Mouse (Mus musculus): ENCODE data around the gene Mmel1.
A peak's percentile ranks its signal among the peaks of the same experiment; 100 is the strongest.

The Mmel1 gene

GRCm38 (mm10) chr4:154869440-154869839, at the start of gene Mmel1:
TSS of gene Mmel1 (plus strand) at chr4:154869585.
- DNase-seq (ENCODE audit: low spot score), result no peak

DNA sequence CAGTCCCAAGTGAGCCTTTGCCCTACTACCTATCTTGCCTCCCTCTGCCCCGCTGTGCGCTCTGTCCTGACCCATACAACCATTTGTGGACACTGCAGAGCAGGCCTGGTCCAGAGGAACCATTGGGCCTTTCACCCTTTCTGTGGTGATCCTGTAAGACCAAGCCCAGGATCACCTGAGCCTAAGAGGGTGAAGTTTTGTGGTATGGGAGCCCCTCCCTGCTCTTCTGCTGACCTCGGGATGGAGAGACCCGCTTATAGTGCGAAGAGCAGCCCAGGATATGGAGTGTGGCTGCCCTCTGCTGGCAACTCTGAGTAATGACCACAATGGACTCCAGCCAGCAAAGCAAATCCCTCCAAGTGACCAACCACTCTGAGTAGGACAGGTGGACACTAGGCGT, 43.7 kb upstream of the Mmel1 start:
- peak; percentile 71 for DNase-seq (ENCODE audit: low spot score)

GRCm38 (mm10) chr4:154826224-154826623, 43.2 kb upstream of the Mmel1 start:
- no peak for DNase-seq (ENCODE audit: low spot score)

GRCm38 (mm10) chr4:154827181-154827580, 42.2 kb upstream of the Mmel1 start:
- no peak for DNase-seq (ENCODE audit: low spot score)

DNA sequence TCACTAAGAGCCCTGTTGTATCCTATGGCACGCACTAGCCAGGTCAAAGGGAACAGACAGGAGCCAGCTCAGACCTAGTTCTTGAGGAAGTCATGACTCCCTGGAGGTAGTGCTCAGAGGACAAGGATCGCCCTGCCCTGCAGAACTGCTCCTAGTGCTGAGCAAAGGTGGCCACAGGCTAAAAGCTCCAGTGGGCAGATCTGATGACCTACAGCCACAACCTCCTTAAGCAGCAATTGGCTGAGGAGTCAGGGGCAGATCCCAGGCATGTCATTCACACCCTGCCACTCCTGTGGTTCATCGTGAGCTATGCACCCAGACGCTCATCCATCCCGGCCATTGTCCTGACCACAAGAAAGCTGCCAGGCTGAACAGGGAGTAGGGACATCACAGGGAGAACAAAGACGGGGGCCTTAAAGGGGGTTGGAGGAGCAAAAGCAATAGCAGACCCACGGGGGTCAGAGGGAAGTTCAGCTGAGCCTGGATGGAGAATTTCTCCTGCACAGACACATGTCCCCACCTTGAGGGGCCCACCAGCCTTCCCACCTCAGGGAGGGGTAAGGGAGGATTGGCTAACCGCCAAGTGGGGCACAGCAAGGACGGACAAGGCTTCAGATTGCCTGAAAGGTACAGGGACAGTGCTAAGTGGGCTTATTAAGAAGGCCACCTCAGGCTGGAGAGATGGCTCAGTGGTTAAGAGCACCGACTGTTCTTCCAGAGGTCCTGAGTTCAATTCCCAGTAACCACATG, 41.3 kb upstream of the Mmel1 start:
- no peak for DNase-seq (ENCODE audit: low spot score)

- no peak for DNase-seq (ENCODE audit: low spot score)
Measured at GRCm38 (mm10) chr4:154831915-154832573, 37.3 kb upstream of the Mmel1 start.

DNA sequence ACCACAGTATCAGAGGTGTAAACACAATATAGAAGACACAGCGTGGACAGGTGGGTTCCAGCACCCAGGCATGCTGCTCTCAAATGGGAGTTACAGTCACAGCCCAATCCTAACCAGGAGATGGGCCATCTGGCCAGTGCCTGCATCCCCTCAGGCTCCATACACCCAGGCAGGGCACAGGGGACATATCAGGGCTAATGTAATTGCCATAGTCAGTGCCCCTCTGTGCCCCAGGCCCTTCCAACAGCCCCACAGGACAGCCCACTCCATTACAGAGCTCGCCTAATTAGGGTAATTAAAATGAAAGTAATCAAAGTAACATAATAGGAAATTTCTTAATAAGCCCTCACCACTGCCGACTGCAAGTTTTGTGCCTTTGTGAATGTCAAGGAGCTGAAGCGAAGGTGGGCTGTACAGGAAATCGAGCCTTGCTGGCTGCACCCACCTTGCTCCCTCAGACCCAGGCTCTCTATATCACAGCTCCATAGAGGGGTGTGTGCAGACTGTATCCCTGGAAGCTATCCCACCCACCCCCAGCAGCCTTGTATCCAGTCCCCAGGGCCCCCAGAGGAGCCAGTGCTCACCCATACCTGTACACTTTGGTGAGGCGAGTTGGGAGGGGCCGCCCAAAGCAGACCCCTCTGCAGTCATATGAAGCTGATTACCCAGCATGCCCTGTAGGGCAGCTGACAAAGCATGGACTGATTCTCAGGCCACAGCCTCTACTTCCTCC, 33.0 kb upstream of the Mmel1 start:
- no peak for DNase-seq (ENCODE audit: low spot score)

DNA sequence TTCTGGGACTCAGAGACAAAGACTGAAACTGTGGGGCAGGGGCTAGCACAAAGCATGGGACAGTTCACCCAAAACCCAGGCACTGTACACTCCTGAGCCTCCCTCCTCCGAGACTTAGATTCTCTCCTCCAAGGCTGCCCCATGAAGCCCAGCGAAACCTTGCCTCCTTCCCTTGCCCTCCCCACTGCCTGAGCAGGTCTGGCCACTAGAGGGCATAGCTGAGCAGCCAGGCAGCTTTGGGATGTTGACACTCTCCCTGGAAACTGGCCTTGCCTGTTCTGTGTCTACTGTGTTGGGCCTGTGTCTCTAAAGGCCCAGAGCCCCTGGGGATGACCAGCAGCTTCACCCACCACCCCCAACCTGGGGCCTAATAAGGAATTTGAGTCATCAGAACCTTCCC, 32.2 kb upstream of the Mmel1 start, which contains the start of gene Ttc34:
Ttc34 (plus strand) TSS at position 290 of the 400 bp plus-strand sequence.
- peak; percentile 76 for DNase-seq (ENCODE audit: low spot score)

DNA sequence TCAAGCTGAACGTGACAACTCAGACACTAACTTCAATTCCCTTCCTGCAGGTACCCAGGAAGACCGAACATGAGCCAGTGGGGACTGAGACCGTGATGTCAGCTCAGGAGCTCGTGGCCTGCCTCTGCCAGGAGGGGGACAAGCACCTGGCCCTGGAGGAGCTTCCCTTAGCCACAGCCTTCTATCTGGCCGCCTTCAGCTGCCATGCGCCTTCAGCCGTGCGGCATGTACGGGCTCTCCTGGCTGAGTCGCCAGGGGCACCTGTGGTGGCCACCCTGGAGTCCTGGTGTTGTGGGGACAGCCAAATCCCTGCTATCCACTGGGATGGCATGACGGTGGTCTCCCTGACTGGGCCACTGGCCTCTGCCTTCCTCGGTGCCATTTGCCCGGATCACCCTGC, 30.6 kb upstream of the Mmel1 start:
- DNase-seq (ENCODE audit: low spot score), result no peak

DNA sequence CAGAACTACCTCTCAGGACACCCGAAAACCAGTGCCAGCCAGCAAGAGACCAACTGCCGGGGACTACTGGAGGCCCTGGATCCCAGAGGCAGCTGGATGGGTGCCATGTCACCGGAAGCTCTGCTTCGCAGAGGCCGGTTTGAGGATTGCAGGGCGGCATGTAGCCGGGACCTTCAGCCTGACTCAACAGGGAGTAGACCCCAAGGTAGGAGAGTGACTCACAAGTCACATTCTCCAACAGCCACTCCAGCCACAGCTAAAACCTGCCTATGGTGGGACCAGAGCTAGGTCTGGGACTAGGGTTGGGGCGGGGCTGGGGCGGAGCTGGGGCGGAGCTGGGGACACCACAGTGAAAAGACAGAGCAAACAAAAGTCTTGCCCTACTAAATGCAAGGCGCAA, 30.0 kb upstream of the Mmel1 start:
- DNase-seq (ENCODE audit: low spot score), result no peak

- DNase-seq (ENCODE audit: low spot score), result no peak
Measured at GRCm38 (mm10) chr4:154852696-154853095, 16.7 kb upstream of the Mmel1 start.

GRCm38 (mm10) chr4:154853881-154854280, 15.5 kb upstream of the Mmel1 start:
- no peak for DNase-seq (ENCODE audit: low spot score)

- DNase-seq (ENCODE audit: low spot score), result peak; percentile 27
Measured at GRCm38 (mm10) chr4:154854676-154855345, 14.6 kb upstream of the Mmel1 start.

DNA sequence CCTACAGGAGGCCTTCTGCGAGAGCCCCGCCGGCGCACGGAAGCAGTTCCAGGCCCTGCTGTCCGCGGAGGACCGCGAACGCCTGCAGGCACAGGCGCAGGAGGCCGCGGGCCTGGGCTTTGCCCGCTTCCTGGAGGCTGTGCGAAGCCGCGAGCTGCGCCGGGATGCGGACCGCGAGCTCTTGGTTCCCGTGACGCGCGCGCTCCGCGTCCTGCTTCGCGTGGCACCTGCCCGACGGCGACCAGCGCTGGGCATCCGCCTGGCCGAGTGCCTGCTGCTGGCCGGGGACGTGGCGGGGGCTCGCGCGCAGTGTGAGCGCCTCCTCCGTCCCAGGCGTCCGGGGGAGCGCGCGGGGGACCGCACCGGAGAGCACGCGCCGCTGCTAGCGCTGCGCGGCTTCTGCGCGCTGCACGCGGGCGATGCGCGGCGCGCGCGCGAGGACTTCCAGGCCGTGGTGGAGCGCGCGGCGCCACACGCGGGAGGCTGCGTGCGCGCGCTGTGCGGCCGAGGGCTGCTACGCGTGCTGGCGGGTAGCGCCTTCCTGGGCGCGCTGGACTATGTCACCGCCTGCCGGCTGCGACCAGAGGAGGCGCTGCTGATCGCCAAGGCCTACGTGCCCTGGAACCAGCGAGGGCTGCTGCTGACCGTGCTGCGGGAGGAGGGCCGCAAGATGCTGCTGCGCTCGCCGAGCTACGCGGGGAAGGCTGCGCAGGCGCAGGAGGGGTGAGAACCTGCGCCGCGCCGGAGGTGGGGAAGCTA, 13.5 kb upstream of the Mmel1 start:
- peak; percentile 84 for DNase-seq (ENCODE audit: low spot score)

DNA sequence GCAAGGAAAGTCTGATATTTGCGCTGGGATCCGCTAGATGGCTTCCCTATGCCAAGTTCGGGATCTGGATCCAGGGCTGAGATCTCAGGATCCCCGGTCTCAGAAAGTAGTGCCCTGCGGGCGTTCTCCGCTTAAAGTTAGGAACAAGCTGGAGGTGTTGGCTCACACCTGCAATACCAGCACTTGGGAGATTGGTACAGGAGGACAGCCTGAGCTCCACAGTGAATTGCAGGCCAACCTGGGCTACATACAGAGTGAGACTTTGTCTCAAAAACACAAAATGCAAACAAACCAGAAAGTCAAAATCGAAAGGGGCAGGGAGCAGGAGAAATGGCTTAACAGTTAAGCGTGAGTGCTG, 12.9 kb upstream of the Mmel1 start:
- DNase-seq (ENCODE audit: low spot score), result no peak

GRCm38 (mm10) chr4:154856882-154857281, 12.5 kb upstream of the Mmel1 start:
- DNase-seq (ENCODE audit: low spot score), result peak; percentile 56

GRCm38 (mm10) chr4:154857366-154858240, 11.8 kb upstream of the Mmel1 start:
- peak; percentile 38 for DNase-seq (ENCODE audit: low spot score)

DNA sequence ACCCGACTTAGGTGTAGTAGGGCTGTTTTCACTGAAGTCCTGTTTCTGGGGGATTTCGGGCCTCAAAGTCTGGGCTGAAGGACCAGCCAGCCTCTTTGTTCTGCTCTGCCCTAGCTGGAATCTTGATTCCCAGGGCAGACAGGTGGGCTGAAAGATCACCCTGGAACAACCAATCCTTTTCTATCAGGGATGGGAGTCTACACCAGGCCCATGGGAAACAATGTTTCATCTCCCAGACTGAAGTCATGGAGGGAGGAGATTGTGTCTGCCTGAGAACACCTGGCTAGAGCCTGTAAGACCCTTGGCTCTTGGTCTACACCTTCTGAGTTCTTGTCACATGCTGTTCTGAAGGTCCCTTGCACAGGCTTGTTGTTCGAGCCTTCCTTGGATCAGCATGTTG, 10.8 kb upstream of the Mmel1 start:
- no peak for DNase-seq (ENCODE audit: low spot score)

DNA sequence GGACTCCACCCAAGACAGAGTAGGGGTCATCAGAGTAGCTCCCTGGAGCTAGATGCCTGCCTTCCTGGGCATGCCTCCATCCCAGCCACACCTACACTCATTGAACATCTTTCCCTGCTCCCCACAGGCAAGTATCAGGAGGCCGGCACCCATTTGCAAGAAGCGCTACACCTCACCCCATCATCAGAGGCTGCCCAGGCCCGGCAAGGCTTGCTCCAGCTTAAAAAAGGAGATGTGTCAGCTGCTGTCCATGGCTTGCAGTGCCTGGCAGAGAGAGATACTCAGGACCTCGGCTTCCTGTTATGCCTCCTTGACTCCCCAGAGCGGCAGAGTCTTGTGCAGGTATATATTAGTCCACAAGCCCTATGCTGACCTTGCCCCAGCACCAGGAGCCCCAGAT, 7.4 kb upstream of the Mmel1 start:
- DNase-seq (ENCODE audit: low spot score), result peak; percentile 41

- DNase-seq (ENCODE audit: low spot score), result peak; percentile 28
Measured at GRCm38 (mm10) chr4:154863436-154863935, 5.9 kb upstream of the Mmel1 start.

Measured in testis, postnatal 10 days (tissue).